ENCODE assay signal across 8 mouse cellular contexts in the genomic region with DNA sequence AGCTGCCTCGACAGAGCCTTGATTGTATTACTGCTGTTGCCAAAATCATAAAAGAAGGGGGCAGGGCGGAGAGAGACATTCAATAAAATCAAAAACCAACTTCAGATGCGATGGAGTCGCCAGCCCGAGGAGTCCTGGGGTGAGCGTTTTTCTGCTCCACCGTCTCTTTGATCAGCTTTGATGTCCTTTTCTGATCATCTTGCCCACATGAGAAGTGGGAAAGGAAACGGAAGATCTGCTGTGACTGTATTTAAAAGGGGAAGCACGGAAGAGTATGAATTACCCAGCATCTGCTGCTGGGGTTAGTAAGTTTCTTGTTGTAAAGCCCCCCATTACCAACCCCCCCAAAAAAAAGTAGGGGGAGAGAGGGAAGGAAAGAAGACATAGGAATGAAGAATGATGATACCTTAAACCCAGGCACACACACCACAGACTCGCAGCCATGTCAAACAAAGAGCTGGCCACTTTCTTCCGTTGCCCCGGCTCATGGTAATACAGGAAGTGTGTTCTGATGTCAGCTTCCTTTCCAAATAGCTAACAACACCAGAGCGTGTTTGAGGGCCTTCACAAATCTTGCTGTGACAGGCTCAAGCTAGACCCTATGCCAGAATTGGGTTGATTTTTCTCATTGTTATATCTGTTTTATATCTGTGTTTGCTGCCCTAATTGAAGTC.
A peak's percentile ranks its signal among the peaks of the same experiment; 100 is the strongest.
DNase-seq lines count a peak whose midpoint lies in the region; ATAC-seq and TF ChIP-seq lines count a peak whose summit lies in the region.
"Had no signal": no experiment of that assay in that cellular context is flagged by ENCODE, and none has a peak within 500 bp of the region (broad histone marks: within the 10 kb centered on the region; RNA-seq: fewer than 3 reads in every experiment).

No protein-coding gene starts in this region.

- peak; percentile 24 for ATAC-seq in lung, embryonic 14.5 days (ENCODE audit: insufficient read depth)
- ATAC-seq in limb, embryonic 12.5 days (ENCODE audit: insufficient number of reproducible peaks, insufficient read depth, low FRiP score, low TSS enrichment, low read depth): no peak
- no peak for ATAC-seq in neural tube, embryonic 13.5 days (ENCODE audit: low read depth)
- ATAC-seq in forebrain, embryonic 11.5 days (replicated peaks; ENCODE audit: low FRiP score): no peak

- no peaks in the 10 kb centered on the region for H3K36me3 ChIP-seq in lung, embryonic 14.5 days (ENCODE audit: insufficient read depth)
- peaks cover 30% of the 10 kb centered on the region for H3K36me3 ChIP-seq in embryonic facial prominence, embryonic 10.5 days (replicated peaks)
- peaks cover 20% of the 10 kb centered on the region for H3K36me3 ChIP-seq in limb, embryonic 12.5 days
- no peaks in the 10 kb centered on the region for H3K36me3 ChIP-seq in neural tube, embryonic 13.5 days
- no peaks in the 10 kb centered on the region for H3K36me3 ChIP-seq in forebrain, embryonic 11.5 days (ENCODE audit: control insufficient read depth, insufficient read depth, low read length)

- H3K27me3 ChIP-seq in lung, embryonic 14.5 days (ENCODE audit: insufficient read depth, low read length): no peaks in the 10 kb centered on the region
- peaks cover 5% of the 10 kb centered on the region; the same call in 1 of the 2 replicates for H3K27me3 ChIP-seq in embryonic facial prominence, embryonic 10.5 days (replicated peaks; ENCODE audit: low read depth, poor library complexity, severe bottlenecking)
- no peaks in the 10 kb centered on the region for H3K27me3 ChIP-seq in limb, embryonic 12.5 days
- peaks cover 23% of the 10 kb centered on the region for H3K27me3 ChIP-seq in neural tube, embryonic 13.5 days
- H3K27me3 ChIP-seq in forebrain, embryonic 11.5 days (ENCODE audit: control insufficient read depth, insufficient read depth, low read length): no peaks in the 10 kb centered on the region

- H3K9me3 ChIP-seq in lung, embryonic 14.5 days (ENCODE audit: low read depth, low read length): no peaks in the 10 kb centered on the region; the same call in 1 of the 2 replicates
- peaks cover 9% of the 10 kb centered on the region for H3K9me3 ChIP-seq in embryonic facial prominence, embryonic 10.5 days
- H3K9me3 ChIP-seq in limb, embryonic 12.5 days: peaks cover 7% of the 10 kb centered on the region
- peaks cover 3% of the 10 kb centered on the region; the same call in 1 of the 2 replicates for H3K9me3 ChIP-seq in neural tube, embryonic 13.5 days
- peaks cover 4% of the 10 kb centered on the region; the same call in 1 of the 2 replicates for H3K9me3 ChIP-seq in forebrain, embryonic 11.5 days (ENCODE audit: control insufficient read depth, low read length)

- no peak overlapping the region for H3K9ac ChIP-seq in lung, embryonic 14.5 days
- no peak overlapping the region for H3K9ac ChIP-seq in limb, embryonic 12.5 days (replicated peaks)
- peak overlapping the region; percentile 36; the same call in 1 of the 2 replicates for H3K9ac ChIP-seq in neural tube, embryonic 13.5 days
- H3K9ac ChIP-seq in forebrain, embryonic 11.5 days (ENCODE audit: low read length): no peak overlapping the region

- 26% methylated on average over 13 of the region's 13 CpGs for WGBS in lung, embryonic 14.5 days
- 74% methylated on average over 13 of the region's 13 CpGs for WGBS in embryonic facial prominence, embryonic 10.5 days
- 14% methylated on average over 13 of the region's 13 CpGs for WGBS in limb, embryonic 12.5 days
- 16% methylated on average over 13 of the region's 13 CpGs for WGBS in neural tube, embryonic 13.5 days
- 56% methylated on average over 13 of the region's 13 CpGs for WGBS in forebrain, embryonic 11.5 days

- peaks cover 4% of the 10 kb centered on the region for H3K4me1 ChIP-seq in lung, embryonic 14.5 days (ENCODE audit: insufficient read depth)
- H3K4me1 ChIP-seq in embryonic facial prominence, embryonic 10.5 days: peaks cover 16% of the 10 kb centered on the region
- peaks cover 21% of the 10 kb centered on the region for H3K4me1 ChIP-seq in limb, embryonic 12.5 days (replicated peaks)
- H3K4me1 ChIP-seq in neural tube, embryonic 13.5 days (replicated peaks): peaks cover 31% of the 10 kb centered on the region
- peaks cover 3% of the 10 kb centered on the region; the same call in 1 of the 2 replicates for H3K4me1 ChIP-seq in forebrain, embryonic 11.5 days (replicated peaks; ENCODE audit: control insufficient read depth, insufficient read depth, low read length)

- peak overlapping the region; percentile 18; the same call in 1 of the 2 replicates for H3K4me2 ChIP-seq in lung, embryonic 14.5 days
- H3K4me2 ChIP-seq in limb, embryonic 12.5 days: peak overlapping the region; percentile 48
- H3K4me2 ChIP-seq in neural tube, embryonic 13.5 days: peak overlapping the region; percentile 33
- no peak overlapping the region for H3K4me2 ChIP-seq in forebrain, embryonic 11.5 days (ENCODE audit: low read depth, low read length, severe bottlenecking)

- no peak for TF ChIP-seq CTCF in lung, embryonic 14.5 days (IDR thresholded peaks at IDR 0.05; ENCODE audit: low read depth)

- peak; percentile 67 for DNase-seq in lung, embryonic 14.5 days
- DNase-seq in lung, postnatal 36 days: no peak
- no peak for DNase-seq in embryonic facial prominence, embryonic 10.5 days (ENCODE audit: low spot score)
- DNase-seq in gastrocnemius, postnatal 4 days (ENCODE audit: low spot score in 2 of 2): no peak
- no peak for DNase-seq in forebrain, embryonic 11.5 days (ENCODE audit: low spot score)
- DNase-seq: cerebellum, adult 18-20 months had no signal

- H3K27ac ChIP-seq in lung, embryonic 14.5 days (ENCODE audit: low read depth): peak overlapping the region; percentile 80
- H3K27ac ChIP-seq in embryonic facial prominence, embryonic 10.5 days (replicated peaks): peak overlapping the region; percentile 20; the same call in 1 of the 2 replicates
- H3K27ac ChIP-seq in limb, embryonic 12.5 days: peak overlapping the region; percentile 71
- no peak overlapping the region; the same call in 1 of the 2 replicates for H3K27ac ChIP-seq in neural tube, embryonic 13.5 days (replicated peaks)
- H3K27ac ChIP-seq in forebrain, embryonic 11.5 days (ENCODE audit: low read depth, low read length): no peak overlapping the region; the same call in 1 of the 2 replicates

- no peak overlapping the region for H3K4me3 ChIP-seq in lung, embryonic 14.5 days (ENCODE audit: low read depth, low read length)
- H3K4me3 ChIP-seq in embryonic facial prominence, embryonic 10.5 days: no peak overlapping the region
- no peak overlapping the region for H3K4me3 ChIP-seq in limb, embryonic 12.5 days (replicated peaks)
- no peak overlapping the region for H3K4me3 ChIP-seq in neural tube, embryonic 13.5 days
- no peak overlapping the region for H3K4me3 ChIP-seq in forebrain, embryonic 11.5 days (ENCODE audit: low read depth, low read length)

Comparison
In these comparisons a context has a peak if more than half of its experiments do, and no peak if none do; other contexts are left out.
1. H3K27ac ChIP-seq: peak in lung, embryonic 14.5 days (single experiment), embryonic facial prominence, embryonic 10.5 days (single experiment) and limb, embryonic 12.5 days (single experiment); none in neural tube, embryonic 13.5 days (single experiment) and forebrain, embryonic 11.5 days (single experiment).